Mouse (Mus musculus) ES-E14 (cell line): ENCODE results near the gene Dagla.

Experiments used
- CHD2 ChIP-seq: IDR thresholded peaks from 2 replicates; pipeline ENCODE4 v1.6.1; 2014; ENCODE audit warnings: mild to moderate bottlenecking, low read depth, low read length, inconsistent platforms
- MAFK ChIP-seq: IDR thresholded peaks from 2 replicates; pipeline ENCODE4 v1.6.1; 2014; ENCODE audit warnings: mild to moderate bottlenecking, low read depth, low read length, inconsistent platforms; ENCODE audit not compliant: insufficient read depth
- ZC3H11A ChIP-seq: IDR thresholded peaks from 2 replicates; pipeline ENCODE4 v1.6.1; 2012; ENCODE audit warnings: low read depth, mild to moderate bottlenecking, inconsistent platforms, low read length, borderline replicate concordance

DNA sequence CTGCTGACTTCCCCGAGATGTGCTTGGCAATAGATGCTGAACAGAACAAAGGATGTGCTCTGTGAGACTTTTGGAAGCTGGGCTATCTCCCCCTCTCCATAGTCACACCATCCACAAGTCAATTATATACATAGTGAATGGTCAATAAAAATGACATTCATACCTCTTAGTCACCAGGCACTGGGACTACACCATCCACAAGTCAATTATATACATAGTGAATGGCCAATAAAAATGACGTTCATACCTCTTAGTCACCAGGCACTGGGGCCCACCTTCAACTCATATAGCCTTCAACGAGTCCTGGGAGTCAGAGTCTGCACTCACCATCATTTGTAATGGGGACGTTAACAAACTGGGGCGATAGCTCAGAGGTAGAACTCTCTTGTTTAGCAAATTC, 19.2 kb upstream of the Dagla start:
- TF ChIP-seq CHD2 (no peak), MAFK (no peak), ZC3H11A (no peak)
